In the genomic region with DNA sequence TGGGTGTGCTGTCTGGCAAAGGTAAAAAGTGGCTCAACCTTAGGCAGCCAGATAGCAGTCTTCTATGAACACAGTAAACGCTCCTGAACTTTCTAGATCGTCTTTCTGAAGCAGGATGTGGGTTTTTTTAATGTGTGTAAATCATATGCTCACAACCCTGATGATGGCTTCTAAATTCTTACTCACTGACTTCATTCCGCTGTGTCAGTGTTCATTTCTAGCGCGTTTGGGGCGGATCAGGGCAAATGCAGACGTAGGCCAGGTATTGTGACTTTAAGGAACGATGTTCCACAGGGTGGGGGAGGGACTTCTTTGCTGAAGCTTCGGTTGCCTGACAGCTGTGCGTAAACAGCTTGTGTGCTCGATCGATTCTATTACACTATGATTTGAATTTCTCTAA, we compare ENCODE assay signal across 10 mouse cellular contexts. TPM values are rescaled to one million over a fixed set of nuclear protein-coding genes. Genes with fewer than 3 reads are reported as not detected.
DNase-seq lines count a peak whose midpoint lies in the region; ATAC-seq and TF ChIP-seq lines count a peak whose summit lies in the region.
"Had no signal": no experiment of that assay in that cellular context is flagged by ENCODE, and none has a peak within 500 bp of the region (broad histone marks: within the 10 kb centered on the region; RNA-seq: fewer than 3 reads in every experiment).

No protein-coding gene starts in this region.

- intact Hi-C loops in gastrocnemius, adult 2 months (cut with DNase I), result loop anchor here (1.0 to 5.0 kb wide), 3 partner anchors 98 to 222 kb away; no protein-coding TSS in a partner anchor

- H3K4me3 ChIP-seq in gastrocnemius, adult 2 months, result peak overlapping the region; percentile 52

- H3K27ac ChIP-seq in gastrocnemius, adult 2 months, result peak overlapping the region; percentile 96
- H3K27ac ChIP-seq: heart, embryonic 10.5 days; hindbrain, embryonic 13.5 days had no signal

- peak; percentile 89 for ATAC-seq in activated CD4-positive, CD25-positive, alpha-beta regulatory T cell, adult 4 months
- ATAC-seq in neutrophil, adult 5-6 weeks (ENCODE audit: extremely low read depth, insufficient number of reproducible peaks, low FRiP score, poor library complexity, severe bottlenecking), result peak; percentile 37; the same call in 1 of the 2 replicates
- no peak for ATAC-seq in cerebellum, adult (ENCODE audit: insufficient number of reproducible peaks, low FRiP score, low TSS enrichment)

- TF ChIP-seq CTCF in gastrocnemius, adult 2 months (IDR thresholded peaks at IDR 0.05), result no peak

- DNase-seq in gastrocnemius, adult 2 months, result peak; percentile 23
- no peak for DNase-seq in gastrocnemius, postnatal 25 days
- DNase-seq in 3T3-L1 (ENCODE audit: low read depth, low spot score) (peak; percentile 72), MN1 (ENCODE audit: low spot score) (no peak)
- DNase-seq in adrenal gland, adult 8-10 months, result no peak

RNA-seq across cellular contexts. Expression of a gene that starts 6.5 kb away (rescaled TPM):
- 100 to 1,000 TPM; 316 to 792 TPM for total RNA-seq in gastrocnemius, adult 2 months (2021)
- 100 to 1,000 TPM; 350 to 495 TPM for total RNA-seq in gastrocnemius, postnatal 25 days (2021)
- polyA plus RNA-seq in activated CD4-positive, CD25-positive, alpha-beta regulatory T cell, adult 4 months (2017; shearing (Covaris generic)), result 10 to 100 TPM; 37.1 to 54.8 TPM
- 16.6 and 17.7 TPM in 2 replicates for total RNA-seq in neutrophil, adult 5-6 weeks (2017)
- total RNA-seq in adrenal gland, adult 8-10 months (2022), result 100 to 1,000 TPM; 106 to 317 (median 154) TPM

Comparison
In these comparisons a context has a peak if more than half of its experiments do, and no peak if none do; other contexts are left out.
1. DNase-seq: peak in gastrocnemius, adult 2 months (single experiment) and 3T3-L1 (single experiment); none in gastrocnemius, postnatal 25 days (single experiment), adrenal gland, adult 8-10 months (single experiment) and MN1 (single experiment).